ENCODE assay signal across 8 mouse cellular contexts in the genomic region with DNA sequence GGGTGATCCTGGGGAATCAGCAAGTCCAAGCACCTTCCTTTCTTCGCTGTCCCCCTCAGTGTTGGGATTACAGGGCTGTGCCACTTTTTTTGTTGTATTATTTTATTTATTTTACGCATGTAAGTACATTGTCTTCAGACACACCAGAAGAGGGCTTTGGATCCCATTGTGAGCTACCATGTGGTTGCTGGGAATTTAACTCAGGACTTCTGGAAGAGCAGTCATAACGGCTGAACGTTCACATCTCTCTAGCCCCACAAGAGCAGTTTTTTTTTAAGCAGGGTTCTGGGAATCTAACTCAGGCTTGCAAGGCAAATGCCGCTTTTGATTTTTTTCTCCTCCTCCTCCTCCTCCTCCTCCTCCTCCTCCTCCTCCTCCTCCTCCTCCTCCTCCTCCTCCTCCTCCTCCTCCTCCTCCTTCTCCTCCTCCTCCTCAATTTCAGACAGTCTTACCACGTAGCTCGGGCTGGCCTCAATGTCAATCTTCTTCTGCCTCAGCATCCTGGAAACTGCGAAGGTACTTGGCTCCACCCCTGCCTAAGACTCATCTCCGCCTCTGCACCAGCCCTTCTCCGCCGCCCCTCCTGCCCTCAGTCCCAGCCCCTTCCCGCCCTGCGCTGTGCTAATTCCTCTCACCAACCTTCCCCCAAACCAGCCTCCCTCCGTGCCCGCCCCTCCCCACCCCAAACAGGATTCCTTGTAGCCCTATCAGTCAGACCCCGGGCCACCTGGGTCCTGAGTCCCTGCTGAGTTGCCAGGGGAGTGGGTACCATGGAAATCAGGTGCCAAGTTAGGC. TPM values are rescaled to one million over a fixed set of nuclear protein-coding genes. Genes with fewer than 3 reads are reported as not detected.
A peak's percentile ranks its signal among the peaks of the same experiment; 100 is the strongest.
DNase-seq lines count a peak whose midpoint lies in the region; ATAC-seq and TF ChIP-seq lines count a peak whose summit lies in the region.

No protein-coding gene starts in this region.

- ATAC-seq in CD4-positive, CD25-positive, alpha-beta regulatory T cell, adult 4 months: peak; percentile 75
- ATAC-seq in embryonic facial prominence, embryonic 13.5 days (ENCODE audit: insufficient number of reproducible peaks, insufficient read depth, low FRiP score, low TSS enrichment, low read depth): no peak
- ATAC-seq in neural tube, embryonic 14.5 days (ENCODE audit: low read depth): 0 out of 2 replicates have a peak, but pooled peaks have one; percentile 5

- H3K9me3 ChIP-seq in embryonic facial prominence, embryonic 13.5 days: no peaks in the 10 kb centered on the region
- no peaks in the 10 kb centered on the region for H3K9me3 ChIP-seq in limb, embryonic 10.5 days (replicated peaks)
- H3K9me3 ChIP-seq in neural tube, embryonic 14.5 days (ENCODE audit: control insufficient read depth, low read length): no peaks in the 10 kb centered on the region

- H3K9ac ChIP-seq in embryonic facial prominence, embryonic 13.5 days: peak overlapping the region; percentile 51
- peak overlapping the region; percentile 53 for H3K9ac ChIP-seq in neural tube, embryonic 14.5 days (replicated peaks; ENCODE audit: low read depth, low read length)

- H3K4me2 ChIP-seq in embryonic facial prominence, embryonic 13.5 days: peak overlapping the region; percentile 65
- peak overlapping the region; percentile 72 for H3K4me2 ChIP-seq in neural tube, embryonic 14.5 days (ENCODE audit: low read depth, low read length)

- peak overlapping the region; percentile 54 for H3K4me3 ChIP-seq in gastrocnemius, adult 2 months
- peak overlapping the region; percentile 32 for H3K4me3 ChIP-seq in embryonic facial prominence, embryonic 13.5 days
- peak overlapping the region; percentile 43 for H3K4me3 ChIP-seq in limb, embryonic 10.5 days
- H3K4me3 ChIP-seq in neural tube, embryonic 14.5 days (ENCODE audit: low read depth, low read length): peak overlapping the region; percentile 33

- H3K27me3 ChIP-seq in embryonic facial prominence, embryonic 13.5 days: peaks cover 56% of the 10 kb centered on the region
- peaks cover 72% of the 10 kb centered on the region for H3K27me3 ChIP-seq in limb, embryonic 10.5 days (ENCODE audit: low read depth, poor library complexity, severe bottlenecking)
- H3K27me3 ChIP-seq in neural tube, embryonic 14.5 days (ENCODE audit: control insufficient read depth, insufficient read depth, low read length): no peaks in the 10 kb centered on the region

- DNase-seq in gastrocnemius, adult 2 months: no peak
- no peak for DNase-seq in gastrocnemius, postnatal 25 days
- DNase-seq in limb, embryonic 10.5 days (ENCODE audit: low spot score): no peak
- no peak for DNase-seq in left cerebral cortex, postnatal 10 days (ENCODE audit: extremely low spot score in 1 of 2, low spot score in 2 of 2)
- no peak for DNase-seq in lung, postnatal 14 days

- WGBS in embryonic facial prominence, embryonic 13.5 days: 6% methylated on average over 13 of the region's 16 CpGs
- 6% methylated on average over 16 of the region's 16 CpGs for WGBS in limb, embryonic 10.5 days
- WGBS in neural tube, embryonic 14.5 days: 4% methylated on average over 10 of the region's 16 CpGs

- peaks cover 19% of the 10 kb centered on the region for H3K4me1 ChIP-seq in embryonic facial prominence, embryonic 13.5 days
- peaks cover 24% of the 10 kb centered on the region for H3K4me1 ChIP-seq in limb, embryonic 10.5 days
- H3K4me1 ChIP-seq in neural tube, embryonic 14.5 days (ENCODE audit: control insufficient read depth, insufficient read depth, low read length): peaks cover 11% of the 10 kb centered on the region

- H3K27ac ChIP-seq in gastrocnemius, adult 2 months: no peak overlapping the region
- H3K27ac ChIP-seq in embryonic facial prominence, embryonic 13.5 days: no peak overlapping the region
- no peak overlapping the region for H3K27ac ChIP-seq in limb, embryonic 10.5 days
- peak overlapping the region; percentile 77 for H3K27ac ChIP-seq in neural tube, embryonic 14.5 days (ENCODE audit: low read depth, low read length)

- H3K36me3 ChIP-seq in embryonic facial prominence, embryonic 13.5 days: no peaks in the 10 kb centered on the region
- no peaks in the 10 kb centered on the region for H3K36me3 ChIP-seq in limb, embryonic 10.5 days
- no peaks in the 10 kb centered on the region for H3K36me3 ChIP-seq in neural tube, embryonic 14.5 days (ENCODE audit: control insufficient read depth, insufficient read depth, low read length)

- intact Hi-C loops in gastrocnemius, adult 2 months (cut with DNase I): no loop called here
- intact Hi-C loops in left cerebral cortex, postnatal 10 days (cut with DNase I): no loop called here

- no peak for TF ChIP-seq CTCF in gastrocnemius, adult 2 months (IDR thresholded peaks at IDR 0.05)

RNA-seq across cellular contexts. Expression of a gene that starts 3.5 kb away (rescaled TPM):
- not detected for total RNA-seq in gastrocnemius, adult 2 months (2021)
- total RNA-seq in gastrocnemius, postnatal 25 days (2021): not detected
- 10 to 100 TPM; 40.4 to 46.7 TPM for polyA plus RNA-seq in CD4-positive, CD25-positive, alpha-beta regulatory T cell, adult 4 months (2017; shearing (Covaris generic))
- 4.3 and 5.5 TPM in 2 replicates for polyA plus RNA-seq in embryonic facial prominence, embryonic 13.5 days (2015; fragmentation: Nextera tagmentation; extraction: Ambion mirVana)
- polyA plus RNA-seq in limb, embryonic 10.5 days (2016; fragmentation: Nextera tagmentation; extraction: Ambion mirVana): 2.2 and 4.3 TPM in 2 replicates
- 49.1 and 62.7 TPM in 2 replicates for polyA plus RNA-seq in neural tube, embryonic 14.5 days (2014; fragmentation: Nextera tagmentation; extraction: Ambion mirVana)
- 100 to 1,000 TPM; 139 to 143 TPM for total RNA-seq in left cerebral cortex, postnatal 10 days (2021)

RNA-seq across cellular contexts. Expression of a gene that starts 27.4 kb away (rescaled TPM):
- total RNA-seq in gastrocnemius, adult 2 months (2021): 1 to 10 TPM; 2.1 to 2.9 TPM
- total RNA-seq in gastrocnemius, postnatal 25 days (2021): 1 to 10 TPM; 1.5 to 3.8 TPM
- 1 to 10 TPM; 3.4 to 6.5 TPM for polyA plus RNA-seq in CD4-positive, CD25-positive, alpha-beta regulatory T cell, adult 4 months (2017; shearing (Covaris generic))
- 0.63 and 0.89 TPM in 2 replicates for polyA plus RNA-seq in embryonic facial prominence, embryonic 13.5 days (2015; fragmentation: Nextera tagmentation; extraction: Ambion mirVana)
- 0.67 and 1.2 TPM in 2 replicates for polyA plus RNA-seq in limb, embryonic 10.5 days (2016; fragmentation: Nextera tagmentation; extraction: Ambion mirVana)
- polyA plus RNA-seq in neural tube, embryonic 14.5 days (2014; fragmentation: Nextera tagmentation; extraction: Ambion mirVana): 0.11 and 0.53 TPM in 2 replicates
- under 1 TPM; 0.26 to 0.41 TPM for total RNA-seq in left cerebral cortex, postnatal 10 days (2021)

RNA-seq across cellular contexts. Expression of a gene that starts 40.0 kb away (rescaled TPM):
- total RNA-seq in gastrocnemius, adult 2 months (2021): 1 to 10 TPM in 1 of 2 experiments, not detected in 1; 1.4 TPM
- total RNA-seq in gastrocnemius, postnatal 25 days (2021): 1 to 10 TPM in 1 of 2 experiments, under 1 TPM in 1; 0.49 to 2.7 TPM
- 10 to 100 TPM; 15.1 to 24.5 TPM for polyA plus RNA-seq in CD4-positive, CD25-positive, alpha-beta regulatory T cell, adult 4 months (2017; shearing (Covaris generic))
- 0.89 TPM in 1 of 2 replicates, not detected in the other for polyA plus RNA-seq in embryonic facial prominence, embryonic 13.5 days (2015; fragmentation: Nextera tagmentation; extraction: Ambion mirVana)
- polyA plus RNA-seq in limb, embryonic 10.5 days (2016; fragmentation: Nextera tagmentation; extraction: Ambion mirVana): 0.53 and 0.76 TPM in 2 replicates
- polyA plus RNA-seq in neural tube, embryonic 14.5 days (2014; fragmentation: Nextera tagmentation; extraction: Ambion mirVana): 0.55 and 1.0 TPM in 2 replicates
- total RNA-seq in left cerebral cortex, postnatal 10 days (2021): 1 to 10 TPM; 1.2 to 2.0 TPM

RNA-seq across cellular contexts. Expression of a gene that starts 52.9 kb away (rescaled TPM):
- 1 to 10 TPM; 2.1 to 2.5 TPM for total RNA-seq in gastrocnemius, adult 2 months (2021)
- total RNA-seq in gastrocnemius, postnatal 25 days (2021): 1 to 10 TPM; 1.9 to 3.0 TPM
- 10 to 100 TPM; 21.2 TPM for polyA plus RNA-seq in CD4-positive, CD25-positive, alpha-beta regulatory T cell, adult 4 months (2017; shearing (Covaris generic))
- polyA plus RNA-seq in embryonic facial prominence, embryonic 13.5 days (2015; fragmentation: Nextera tagmentation; extraction: Ambion mirVana): 3.7 and 3.9 TPM in 2 replicates
- polyA plus RNA-seq in limb, embryonic 10.5 days (2016; fragmentation: Nextera tagmentation; extraction: Ambion mirVana): 3.7 and 4.6 TPM in 2 replicates
- polyA plus RNA-seq in neural tube, embryonic 14.5 days (2014; fragmentation: Nextera tagmentation; extraction: Ambion mirVana): 2.8 and 4.1 TPM in 2 replicates
- total RNA-seq in left cerebral cortex, postnatal 10 days (2021): 1 to 10 TPM; 6.1 to 6.6 TPM

RNA-seq across cellular contexts. Expression of a gene that starts 57.5 kb away (rescaled TPM):
- not detected for total RNA-seq in gastrocnemius, adult 2 months (2021)
- under 1 TPM in 1 of 2 experiments, not detected in 1; 0.29 TPM for total RNA-seq in gastrocnemius, postnatal 25 days (2021)
- under 1 TPM; 0.47 to 0.50 TPM for polyA plus RNA-seq in CD4-positive, CD25-positive, alpha-beta regulatory T cell, adult 4 months (2017; shearing (Covaris generic))
- polyA plus RNA-seq in embryonic facial prominence, embryonic 13.5 days (2015; fragmentation: Nextera tagmentation; extraction: Ambion mirVana): 0.87 and 1.2 TPM in 2 replicates
- 0.40 and 0.51 TPM in 2 replicates for polyA plus RNA-seq in limb, embryonic 10.5 days (2016; fragmentation: Nextera tagmentation; extraction: Ambion mirVana)
- polyA plus RNA-seq in neural tube, embryonic 14.5 days (2014; fragmentation: Nextera tagmentation; extraction: Ambion mirVana): 17.8 and 20.6 TPM in 2 replicates
- total RNA-seq in left cerebral cortex, postnatal 10 days (2021): 100 to 1,000 TPM; 279 to 290 TPM
